Mouse (Mus musculus) c-Kit-negative CD71-positive TER-119-positive erythroid progenitor cells, embryonic 14.5 days (primary cell): ENCODE measurements around the gene Irak2.
"Not testable (repeated sequence)": the region's sequence is repeated elsewhere in the genome, so short reads cannot be mapped to it uniquely, and the experiment has no call there.

Experiments used
- DNase-seq: peaks from one replicate; pipeline ENCODE4 v3.0.0-alpha.2; 2013; ENCODE audit warnings: low read depth, low spot score

Irak2 gene

DNA sequence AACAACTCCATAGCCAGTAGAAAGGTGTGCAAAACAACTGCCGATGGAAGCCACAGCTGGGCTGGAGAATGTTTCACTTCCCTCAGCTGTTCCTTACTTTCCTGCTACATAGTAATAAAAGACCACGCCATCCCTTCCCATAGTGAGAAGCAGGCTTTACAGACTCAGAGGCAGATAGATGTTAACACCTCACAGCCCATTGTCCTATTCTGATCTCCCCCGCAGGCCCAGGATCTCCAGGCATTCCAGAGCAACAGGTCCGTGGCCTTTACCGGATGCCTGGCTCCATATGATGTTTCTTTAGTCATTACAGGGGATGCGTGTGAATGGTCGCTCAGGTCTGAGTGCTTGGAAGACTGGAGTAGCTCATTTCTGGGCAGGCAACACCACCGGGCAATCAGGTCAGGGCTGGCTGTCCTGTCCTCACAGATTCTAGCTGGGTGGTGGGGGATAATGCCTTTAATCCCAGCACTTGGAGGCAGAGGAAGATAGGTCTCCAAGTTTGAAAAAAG lies 29.4 kb downstream of the Irak2 start:
- DNase-seq, result no peak

GRCm38 (mm10) chr6:113668287-113669154 lies 30.3 kb downstream of the Irak2 start:
- DNase-seq, result no peak

DNA sequence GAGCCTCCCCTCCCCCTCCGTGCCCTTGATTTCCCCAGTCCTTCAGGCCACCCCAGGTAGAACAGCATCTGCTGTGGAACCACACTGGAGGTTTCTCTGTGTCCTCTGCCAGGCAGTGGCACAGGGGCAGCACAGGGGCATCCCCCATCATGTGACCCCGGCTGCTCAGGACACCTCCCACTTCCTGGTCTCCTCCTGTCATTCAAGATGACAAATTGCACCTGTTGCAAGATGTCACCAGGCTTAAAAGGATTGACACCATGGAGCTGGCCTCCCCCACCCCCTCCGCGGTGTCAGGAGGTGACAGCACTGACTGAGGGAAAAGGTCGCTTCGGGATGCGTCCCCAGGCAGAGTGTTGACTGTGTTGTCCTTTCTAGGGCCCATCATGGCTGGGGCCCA lies 31.6 kb downstream of the Irak2 start:
- no peak for DNase-seq

DNA sequence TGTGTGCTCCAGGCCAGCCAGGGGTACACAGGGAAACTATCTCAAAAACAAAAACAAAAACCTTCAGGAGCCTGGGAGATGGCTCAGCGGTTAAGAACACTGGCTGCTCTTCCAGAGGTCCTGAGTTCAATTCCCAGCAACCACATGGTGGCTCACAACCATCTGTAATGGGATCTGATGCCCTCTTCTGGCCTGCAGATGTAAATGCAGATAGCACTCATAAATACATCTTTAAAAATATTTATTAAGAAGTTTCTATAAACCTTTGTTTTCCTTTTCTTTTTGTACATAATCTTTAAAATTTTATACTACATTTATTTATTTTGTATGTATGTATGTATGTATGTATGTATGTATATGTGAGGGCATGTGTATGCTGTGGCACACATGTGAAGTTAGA lies 33.8 kb downstream of the Irak2 start:
- DNase-seq, result not testable (repeated sequence)

DNA sequence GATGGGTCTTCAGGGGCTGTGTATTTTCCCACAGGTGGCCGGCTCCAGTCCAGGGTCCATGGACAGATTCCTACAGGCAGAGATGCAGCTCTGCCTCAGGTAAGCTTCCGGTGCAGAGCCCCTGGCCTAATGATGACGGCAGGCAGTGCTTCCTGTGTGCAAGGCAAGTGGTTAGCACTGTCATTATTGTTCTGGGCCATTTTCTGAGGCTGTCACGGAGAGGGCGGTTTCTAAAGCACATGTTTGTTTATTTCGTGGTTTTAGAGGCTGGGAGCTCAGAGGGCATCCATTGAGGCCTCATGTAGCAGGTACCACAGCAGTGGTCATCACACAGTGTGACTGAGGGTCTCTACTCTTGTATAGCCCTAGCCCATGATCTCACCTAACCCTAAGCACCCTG lies 34.7 kb downstream of the Irak2 start:
- no peak for DNase-seq

DNA sequence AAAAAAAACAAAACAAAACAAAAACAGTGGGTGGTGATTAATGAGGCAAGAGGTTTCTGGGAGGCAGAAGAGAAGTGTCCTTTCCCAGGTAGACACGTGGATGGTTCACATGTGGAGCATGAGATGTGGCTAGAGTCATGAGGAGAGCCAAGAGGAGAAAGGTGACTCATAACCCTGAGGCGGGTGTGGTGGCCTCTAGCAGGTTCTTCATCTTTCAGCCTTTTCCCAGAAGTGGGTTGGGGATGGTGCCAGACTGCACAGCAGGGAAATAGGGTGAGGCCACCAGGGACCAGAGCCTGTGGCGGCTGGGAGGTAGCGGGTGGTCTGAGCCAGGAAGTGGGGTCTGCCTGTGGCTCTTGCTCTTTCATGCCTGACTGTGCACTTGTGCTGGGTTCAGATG lies 37.0 kb downstream of the Irak2 start:
- DNase-seq, result no peak

DNA sequence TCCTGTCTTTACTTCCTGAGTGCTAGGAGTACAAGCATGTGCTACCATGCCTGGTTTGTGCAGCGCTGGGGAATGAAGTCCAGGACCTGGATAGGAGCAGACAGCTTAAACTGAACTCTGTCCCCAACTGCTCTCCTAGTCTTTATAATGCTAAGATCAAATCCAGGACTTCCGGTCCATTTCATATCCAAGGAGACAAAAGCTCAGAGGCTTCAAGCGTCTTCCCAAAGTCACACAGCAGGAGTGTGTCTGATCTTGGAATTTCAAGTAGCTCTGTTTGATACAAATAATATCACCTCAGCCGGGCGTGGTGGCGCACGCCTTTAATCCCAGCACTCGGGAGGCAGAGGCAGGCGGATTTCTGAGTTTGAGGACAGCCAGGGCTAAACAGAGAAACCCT lies 37.7 kb downstream of the Irak2 start:
- DNase-seq, result no peak

DNA sequence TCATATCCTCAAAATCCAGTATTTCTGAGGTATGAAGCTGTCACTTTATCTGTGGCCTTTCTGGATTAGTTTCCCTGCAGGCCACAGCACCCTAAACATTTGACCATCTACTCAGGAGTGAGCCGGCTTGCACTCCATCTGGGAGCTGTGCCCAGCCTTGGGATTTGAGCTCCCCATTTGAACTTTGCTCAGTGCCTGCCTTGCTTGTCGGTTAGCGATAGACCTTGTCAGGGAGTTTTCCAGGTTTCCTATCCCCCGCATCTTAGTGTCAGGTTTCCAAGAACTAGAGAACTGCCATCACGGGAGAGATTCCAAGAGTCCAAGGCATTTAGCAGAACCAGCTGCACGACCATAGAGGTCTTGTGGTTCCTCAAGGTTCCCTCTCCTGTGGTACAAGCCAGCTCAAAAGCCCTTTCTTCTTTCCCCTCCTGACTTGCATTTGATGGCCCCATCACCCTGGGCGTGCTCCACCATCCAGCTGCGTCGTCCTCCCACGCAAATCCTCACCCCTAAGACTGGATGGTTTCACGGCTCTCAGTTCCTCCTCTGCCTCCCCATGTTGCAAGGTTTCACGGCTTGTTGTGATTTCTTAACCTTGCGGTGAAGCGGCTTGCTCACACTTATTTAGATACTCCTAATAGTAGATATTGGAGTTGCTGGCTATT lies 38.9 kb downstream of the Irak2 start:
- no peak for DNase-seq

GRCm38 (mm10) chr6:113678246-113679012 lies 40.2 kb downstream of the Irak2 start:
- DNase-seq, result no peak

DNA sequence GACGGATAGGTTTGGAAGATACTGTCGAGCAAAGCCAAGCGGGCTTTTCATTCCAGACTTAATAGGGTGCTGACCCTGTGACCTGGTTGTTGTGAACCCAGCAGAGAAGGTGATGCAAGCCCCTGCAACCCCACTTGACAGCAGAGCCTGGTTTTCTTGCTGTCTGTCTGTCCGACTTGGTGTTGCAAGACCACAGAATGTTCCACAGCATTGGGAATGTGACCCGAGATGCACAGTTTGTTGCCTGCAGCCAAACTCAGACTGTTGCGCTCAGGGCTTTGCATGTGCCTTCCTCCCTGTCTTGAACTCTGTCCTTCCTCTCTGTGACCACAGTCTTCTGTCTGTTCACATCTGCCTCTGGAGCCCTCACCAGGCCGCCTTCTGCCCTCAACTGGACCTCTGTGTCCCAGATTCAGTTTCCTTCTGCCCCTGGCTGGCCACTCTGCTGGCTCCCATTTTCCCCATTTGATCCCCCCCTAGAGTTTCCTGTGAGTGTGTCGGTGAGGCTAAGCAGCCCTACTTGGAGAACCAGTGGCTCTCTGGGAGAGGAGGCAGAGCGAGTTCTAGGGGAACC lies 41.8 kb downstream of the Irak2 start:
- DNase-seq, result no peak

- peak; percentile 60 for DNase-seq
Measured at GRCm38 (mm10) chr6:113681271-113681670, 43.0 kb downstream of the Irak2 start.

GRCm38 (mm10) chr6:113683081-113683825 lies 45.0 kb downstream of the Irak2 start:
- no peak for DNase-seq

- no peak for DNase-seq
Measured at GRCm38 (mm10) chr6:113686551-113687125, 48.4 kb downstream of the Irak2 start.

DNA sequence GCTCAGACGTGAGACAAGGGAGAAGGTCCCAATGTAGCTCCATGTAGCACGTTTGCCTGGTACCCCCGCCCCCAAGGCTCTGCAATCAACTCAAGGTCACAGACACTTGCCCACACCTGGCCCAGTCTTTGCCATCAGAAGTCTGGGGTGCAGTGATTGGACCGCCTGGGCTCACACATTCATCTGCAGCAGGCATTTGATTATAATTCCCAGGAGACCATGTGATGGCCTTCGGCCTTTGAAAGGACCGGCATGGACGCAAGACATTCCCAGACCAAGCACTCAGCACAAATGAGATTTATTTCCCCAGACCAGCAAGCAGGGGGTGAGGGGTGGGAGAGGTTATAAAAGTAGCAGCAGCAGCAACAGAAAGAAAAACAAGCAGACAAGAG lies 51.7 kb downstream of the Irak2 start:
- no peak for DNase-seq

DNA sequence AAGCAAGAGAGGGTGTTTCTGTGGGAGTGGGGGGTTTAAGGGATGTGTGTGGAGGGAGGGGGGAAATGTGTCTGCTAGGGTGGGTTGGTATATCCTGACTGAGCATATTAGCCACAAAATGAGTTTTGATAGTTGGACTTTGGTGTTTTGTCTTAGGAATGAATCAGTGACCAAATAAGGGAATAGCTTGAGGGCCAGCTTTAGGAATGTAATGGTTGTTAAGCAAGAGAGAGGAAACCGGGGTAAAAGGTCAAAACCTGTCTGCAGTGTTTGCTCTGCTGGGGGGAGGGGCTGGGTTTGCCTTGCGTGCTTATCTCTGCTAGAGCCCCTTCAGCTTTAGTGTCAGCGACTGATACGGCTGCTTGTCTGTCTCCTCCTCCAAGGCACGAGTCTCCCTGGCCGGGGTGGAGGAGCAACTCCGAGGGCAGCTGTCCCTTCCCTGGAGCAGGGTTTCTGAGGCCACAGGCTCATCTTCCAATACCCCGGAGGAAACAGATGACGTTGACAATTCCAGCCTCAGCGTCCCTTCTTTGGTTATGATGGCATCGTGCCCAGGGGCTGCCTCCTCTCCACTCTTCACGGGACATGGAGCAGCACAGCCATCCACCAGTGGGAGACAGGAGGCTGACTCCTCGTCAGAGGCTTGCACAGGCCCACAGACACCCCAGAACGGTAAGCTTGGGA lies 52.3 kb downstream of the Irak2 start:
- peak; percentile 70 for DNase-seq

- no peak for DNase-seq
Measured at GRCm38 (mm10) chr6:113691084-113691462, 52.8 kb downstream of the Irak2 start.

DNA sequence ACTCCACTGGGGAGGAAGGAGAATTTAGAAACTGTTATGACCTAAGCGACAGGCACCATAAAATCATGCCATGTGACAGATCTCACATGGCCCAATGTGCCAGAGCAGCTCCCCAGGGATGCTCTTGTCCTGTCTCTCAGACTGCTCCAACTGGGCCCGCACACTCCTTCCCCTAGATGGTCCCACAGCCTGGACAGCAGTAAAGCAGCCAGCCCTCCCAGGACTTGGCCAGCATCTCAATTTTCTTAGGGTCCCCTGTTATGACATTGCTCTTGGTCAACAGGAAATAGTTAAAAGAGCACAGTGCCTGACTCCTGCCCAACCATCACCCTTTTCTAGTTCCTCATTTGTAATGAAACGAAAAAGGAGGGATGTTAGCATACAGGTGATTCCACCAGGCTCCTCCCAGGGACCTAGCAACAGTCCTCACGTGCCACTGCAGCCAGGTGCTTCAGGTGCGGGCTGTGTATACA lies 54.4 kb downstream of the Irak2 start:
- DNase-seq, result no peak

DNA sequence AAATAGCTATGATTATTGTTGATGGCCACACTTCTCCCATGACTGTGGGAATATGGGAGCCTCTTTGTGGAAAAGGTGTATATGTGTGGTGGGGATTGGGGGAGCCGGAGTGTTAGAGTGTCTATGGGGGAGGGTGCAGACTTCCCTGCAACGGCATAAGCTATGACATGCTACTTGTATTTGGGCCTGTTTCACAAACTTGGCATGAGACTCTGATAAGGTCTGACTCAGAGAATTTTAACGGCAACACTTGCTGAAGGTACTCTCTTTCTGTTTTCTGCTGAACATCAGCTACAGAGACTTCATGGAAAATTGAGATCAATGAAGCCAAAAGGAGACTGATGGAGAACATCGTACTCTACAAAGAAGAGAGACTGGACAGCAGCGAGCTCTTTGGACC lies 55.1 kb downstream of the Irak2 start:
- no peak for DNase-seq

DNA sequence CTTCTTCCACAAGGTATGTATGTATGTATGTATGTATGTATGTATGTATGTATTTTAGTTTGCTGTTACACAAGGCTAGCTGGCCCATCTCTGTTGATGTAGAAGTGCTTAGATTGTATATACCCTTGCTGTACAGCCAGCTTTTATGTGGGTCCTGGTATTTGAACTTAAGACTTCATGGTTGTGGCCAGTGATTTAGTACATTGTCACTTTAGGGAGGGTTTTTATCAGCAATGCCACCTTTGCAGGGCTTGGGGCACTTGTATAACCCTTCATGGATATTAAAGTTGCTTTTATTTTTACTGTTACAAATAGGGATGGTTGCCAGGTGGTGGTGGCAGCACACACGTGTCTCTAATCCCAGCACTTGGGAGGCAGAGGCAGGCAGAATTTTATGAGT lies 56.9 kb downstream of the Irak2 start:
- no peak for DNase-seq

DNA sequence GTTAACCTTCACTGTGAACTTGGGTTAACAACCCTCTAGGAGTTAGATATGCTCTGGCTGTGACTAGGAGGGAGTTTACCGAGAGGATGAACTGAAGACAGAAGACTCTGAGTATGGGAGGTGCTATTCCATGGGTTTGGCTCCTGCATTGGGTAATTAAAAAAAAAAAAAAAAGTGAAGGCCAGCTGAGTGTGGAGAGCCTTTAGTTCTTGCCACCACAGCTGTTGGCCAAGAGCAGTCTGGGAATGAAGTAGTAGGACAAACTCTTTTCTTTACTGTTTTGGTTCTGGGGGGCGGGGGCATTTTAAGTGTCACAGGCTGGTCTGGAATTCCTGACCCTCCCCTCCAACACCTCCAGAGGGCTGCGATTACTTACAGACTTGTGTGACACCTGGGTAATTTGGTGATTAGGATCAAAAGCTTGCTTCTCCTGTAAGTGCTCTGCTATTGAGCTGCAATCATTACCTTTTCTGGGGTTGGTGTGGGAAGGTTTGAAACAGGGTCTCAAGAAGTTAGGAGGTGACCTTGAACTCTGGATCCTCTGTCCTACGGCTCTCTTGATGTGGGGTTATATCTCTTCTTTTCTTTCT lies 57.6 kb downstream of the Irak2 start:
- DNase-seq, result no peak
